Mouse (Mus musculus): Measurements from ENCODE around the gene Rnd1.

- TF ChIP-seq CTCF (IDR thresholded peaks at IDR 0.05; ENCODE audit: borderline replicate concordance, insufficient read depth, low read length) = no peak
- no peak for TF ChIP-seq POLR2A (IDR thresholded peaks at IDR 0.05; ENCODE audit: low read depth, low read length)
Measured at GRCm38 (mm10) chr15:98724441-98724840, 47.2 kb upstream of the Rnd1 start.

All from embryonic fibroblast, embryonic 13.5 days (primary cell).